Mouse (Mus musculus) embryonic fibroblast, embryonic 13.5 days (primary cell): ENCODE measurements at regions not wholly inside any gene's neighbourhood (a gene's known extent, or its start where the extent isn't known, plus 50 kb on each side); places are given as distances from the start of the nearest gene placed in this dataset.
"Not testable (repeated sequence)": the region's sequence is repeated elsewhere in the genome, so short reads cannot be mapped to it uniquely, and the experiment has no call there.

Experiments
- CTCF ChIP-seq: IDR thresholded peaks from 2 replicates; pipeline ENCODE4 v1.5.1; 2011; ENCODE audit warnings: mild to moderate bottlenecking, control low read depth, low read length, moderate library complexity, borderline replicate concordance; ENCODE audit not compliant: insufficient read depth
- POLR2A ChIP-seq: IDR thresholded peaks from 2 replicates; pipeline ENCODE4 v1.6.1; 2011; ENCODE audit warnings: low read depth, mild to moderate bottlenecking, control low read depth, low read length, moderate library complexity

DNA sequence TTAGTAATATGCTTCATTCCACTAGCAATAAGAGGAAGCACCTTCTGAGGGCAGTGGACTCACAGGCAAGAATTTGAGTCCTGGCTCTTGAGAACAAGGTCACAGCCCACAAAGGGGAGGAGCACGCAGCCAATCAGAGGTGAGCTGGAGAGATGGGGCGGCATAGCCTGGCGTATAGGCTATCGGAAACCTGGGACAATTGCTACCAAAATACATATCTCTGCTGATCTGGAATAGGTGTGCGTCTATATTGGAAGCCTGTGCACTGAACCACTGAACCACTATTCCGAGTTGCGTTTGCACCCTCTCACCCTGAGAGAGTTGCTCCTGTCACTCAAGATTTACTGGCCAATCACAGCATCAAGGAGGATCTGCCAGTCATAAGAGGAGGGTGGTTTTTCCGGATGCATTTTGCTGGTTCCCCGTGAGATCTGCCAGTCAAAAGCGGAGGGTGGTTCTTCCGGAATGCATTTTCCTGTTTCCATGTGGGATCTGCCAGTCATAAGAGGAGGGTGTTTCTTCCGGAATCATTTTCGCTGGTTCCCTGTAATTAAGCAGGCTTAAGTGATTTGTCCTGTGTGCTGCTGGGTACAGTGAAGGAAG is 80.1 kb upstream of the Riok2 start:
- TF ChIP-seq POLR2A = peak; percentile 61
- not testable (repeated sequence) for TF ChIP-seq CTCF
